ENCODE assay signal across 16 mouse cellular contexts in the genomic region with DNA sequence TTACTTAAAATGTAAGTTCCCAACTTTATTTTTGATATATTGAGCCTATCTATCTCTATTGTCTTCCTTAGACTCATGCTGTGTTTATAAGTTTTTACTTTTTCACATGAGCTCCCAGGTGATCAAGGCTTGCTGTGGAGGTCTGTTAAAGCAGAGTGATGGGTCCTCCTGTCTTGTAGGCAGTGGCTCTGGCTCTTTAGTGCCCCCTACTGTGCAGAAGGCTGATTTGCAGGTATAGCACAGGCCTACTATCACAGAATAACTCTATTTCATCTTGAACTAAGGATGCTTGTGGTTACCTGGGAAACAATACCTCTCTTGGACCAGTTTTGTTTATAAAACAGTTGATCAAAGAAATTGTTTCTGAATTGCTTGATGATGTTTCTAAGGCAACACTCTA.
A peak's percentile ranks its signal among the peaks of the same experiment; 100 is the strongest.
DNase-seq lines count a peak whose midpoint lies in the region; TF ChIP-seq lines count a peak whose summit lies in the region.
"Had no signal": no experiment of that assay in that cellular context is flagged by ENCODE, and none has a peak within 500 bp of the region (broad histone marks: within the 10 kb centered on the region; RNA-seq: fewer than 3 reads in every experiment).

No protein-coding gene starts in this region.

- no peak overlapping the region for H3K4me3 ChIP-seq in left cerebral cortex, adult 2 months
- H3K4me3 ChIP-seq: hindbrain, embryonic 12.5 days; limb, embryonic 10.5 days; megakaryocyte, embryonic 14.5 days had no signal

- peak; percentile 9; the same call in 1 of the 2 replicates for TF ChIP-seq CTCF in left cerebral cortex, adult 2 months (IDR thresholded peaks at IDR 0.05)

- DNase-seq in left cerebral cortex, adult 2 months (ENCODE audit: extremely low spot score in 1 of 2, low spot score in 2 of 2) = no peak
- no peak for DNase-seq in left cerebral cortex, adult 8-10 months (ENCODE audit: low spot score in 2 of 2)
- DNase-seq in 3T3-L1 (ENCODE audit: low read depth, low spot score) = peak; percentile 25
- peak; percentile 67 for DNase-seq in A20 (ENCODE audit: low read depth, low spot score)
- peak; percentile 21 for DNase-seq in ZHBTc4 (ENCODE audit: low read depth, low spot score)
- no peak for DNase-seq in thymus, postnatal 25 days
- DNase-seq in layer of hippocampus, adult 9-11 months = no peak
- DNase-seq: cerebellum, postnatal 10 days; gastrocnemius, postnatal 14 days; kidney, adult 11 months; kidney, postnatal 14 days; layer of hippocampus, postnatal 36 days; lung, adult 18-20 months had no signal

- H3K27ac ChIP-seq in left cerebral cortex, adult 2 months = no peak overlapping the region
- H3K27ac ChIP-seq: hindbrain, embryonic 12.5 days; limb, embryonic 10.5 days had no signal

- intact Hi-C loops in left cerebral cortex, adult 2 months (cut with DNase I) = no loop called here

Comparison
In these comparisons a context has a peak if more than half of its experiments do, and no peak if none do; other contexts are left out.
1. DNase-seq: peak in 3T3-L1 (single experiment), A20 (single experiment) and ZHBTc4 (single experiment); none in left cerebral cortex, adult 2 months (0 of 2), left cerebral cortex, adult 8-10 months (0 of 2), thymus, postnatal 25 days (single experiment) and layer of hippocampus, adult 9-11 months (single experiment).